Mouse (Mus musculus) brain, embryonic 14.5 days (tissue): Measurements from ENCODE around the gene Pitpnb.
A peak's percentile ranks its signal among the peaks of the same experiment; 100 is the strongest.

Experiments used
- CTCF ChIP-seq: fragments of 200-500 bp; IDR thresholded peaks from 2 replicates; pipeline ENCODE4 v1.5.1; 2012; ENCODE audit warnings: inconsistent platforms, mild to moderate bottlenecking, moderate library complexity, borderline replicate concordance; ENCODE audit not compliant: insufficient read depth, insufficient read length; ENCODE audit errors: extremely low read depth
- POLR2A ChIP-seq: fragments of 200-500 bp; IDR thresholded peaks from 2 replicates; pipeline ENCODE4 v1.6.1; 2012; ENCODE audit warnings: mild to moderate bottlenecking, inconsistent platforms, borderline replicate concordance; ENCODE audit not compliant: poor library complexity, insufficient read depth, insufficient read length, severe bottlenecking; ENCODE audit errors: extremely low read depth

GRCm38 (mm10) chr5:111416048-111416447 is 85.5 kb downstream of the Pitpnb start:
- TF ChIP-seq POLR2A (no peak), CTCF (0 out of 2 replicates have a peak, but pooled peaks have one; percentile 16)
